Mouse (Mus musculus) forebrain, embryonic 16.5 days (tissue): Measurements from ENCODE around the gene Slc15a4. TPM values are rescaled to one million over a fixed set of nuclear protein-coding genes. Genes with fewer than 3 reads are reported as not detected.

ENCODE experiments used
- polyA plus RNA-seq: library from polyadenylated mRNA; unstranded; fragments of >200 nt; fragmentation: Nextera tagmentation; extraction: Ambion mirVana; gene quantifications from 2 replicates; pipeline ENCODE4 v1.2.1, GENCODE M21; 2015

Slc15a4 gene
- polyA plus RNA-seq, 1 experiment from 2014 or later, result 28.2 TPM

Other genes starting within 250 kb of the Slc15a4 start
- gene Glt1d1, start 635 bp downstream of the Slc15a4 start, polyA plus RNA-seq, result 0.98 and 1.1 TPM in 2 replicates